Mouse (Mus musculus) olfactory bulb, adult 2 months (tissue): ENCODE measurements at regions not wholly inside any gene's neighbourhood (a gene's known extent, or its start where the extent isn't known, plus 50 kb on each side); places are given as distances from the start of the nearest gene placed in this dataset.

ENCODE experiments used
- H3K27ac ChIP-seq: fragments of 200-500 bp; 2 replicates; pipeline ENCODE4 v1.5.1; 2012; ENCODE audit warnings: low read depth, low read length; ENCODE audit not compliant: insufficient read depth
- H3K4me1 ChIP-seq: fragments of 200-500 bp; 2 replicates; pipeline ENCODE4 v1.6.1; 2012; ENCODE audit warnings: low read length; ENCODE audit not compliant: control insufficient read depth, insufficient read depth
- H3K4me3 ChIP-seq: fragments of 200-500 bp; 2 replicates; pipeline ENCODE4 v1.5.1; 2012; ENCODE audit warnings: mild to moderate bottlenecking, low read depth, low read length, moderate library complexity; ENCODE audit not compliant: insufficient read depth
- CTCF ChIP-seq: fragments of 200-500 bp; IDR thresholded peaks from 2 replicates; pipeline ENCODE4 v1.5.1; 2012; ENCODE audit warnings: low read depth, mild to moderate bottlenecking, low read length, moderate library complexity; ENCODE audit not compliant: insufficient read depth
- POLR2A ChIP-seq: fragments of 200-500 bp; IDR thresholded peaks from 2 replicates; pipeline ENCODE4 v1.6.1; 2012; ENCODE audit warnings: mild to moderate bottlenecking, low read depth, low read length, moderate library complexity; ENCODE audit not compliant: insufficient read depth
- WGBS: fragments of 180-500 bp; shearing (Covaris S2); methylation state at CpG from one replicate; pipeline ENCODE4 v1.1.7; 2018; 5-methylcytosine and 5-hydroxymethylcytosine counted together

GRCm38 (mm10) chr17:72993134-72993533 lies 75.0 kb downstream of the Lbh start:
- Histone ChIP-seq H3K27ac (no peak overlapping the region), H3K4me1 (peaks cover 12% of the 10 kb centered on the region), H3K4me3 (no peak overlapping the region)
- TF ChIP-seq CTCF (no peak), POLR2A (no peak)

GRCm38 (mm10) chr17:72993626-72994025 lies 75.5 kb downstream of the Lbh start:
- TF ChIP-seq CTCF (no peak), POLR2A (no peak)
- Histone ChIP-seq H3K4me3 (no peak overlapping the region), H3K27ac (no peak overlapping the region), H3K4me1 (peaks cover 12% of the 10 kb centered on the region)
- WGBS, result 49% methylated on average over 7 of the region's 7 CpGs

- no peak overlapping the region for H3K4me3 ChIP-seq
- H3K27ac ChIP-seq, result no peak overlapping the region
- WGBS, result 91% methylated on average over 7 of the region's 7 CpGs
- TF ChIP-seq CTCF (no peak), POLR2A (no peak)
- peaks cover 10% of the 10 kb centered on the region for H3K4me1 ChIP-seq
These were observed 78.4 kb downstream of the Lbh start for GRCm38 (mm10) chr17:72996539-72996938.

- Histone ChIP-seq H3K4me3 (no peak overlapping the region), H3K4me1 (peaks cover 10% of the 10 kb centered on the region), H3K27ac (0 out of 2 replicates have a peak overlapping the region, but pooled peaks have one; percentile 25)
- 16% methylated on average over 5 of the region's 5 CpGs for WGBS
- TF ChIP-seq CTCF (no peak), POLR2A (no peak)
These were observed 79.3 kb downstream of the Lbh start for GRCm38 (mm10) chr17:72997301-72997921.

DNA sequence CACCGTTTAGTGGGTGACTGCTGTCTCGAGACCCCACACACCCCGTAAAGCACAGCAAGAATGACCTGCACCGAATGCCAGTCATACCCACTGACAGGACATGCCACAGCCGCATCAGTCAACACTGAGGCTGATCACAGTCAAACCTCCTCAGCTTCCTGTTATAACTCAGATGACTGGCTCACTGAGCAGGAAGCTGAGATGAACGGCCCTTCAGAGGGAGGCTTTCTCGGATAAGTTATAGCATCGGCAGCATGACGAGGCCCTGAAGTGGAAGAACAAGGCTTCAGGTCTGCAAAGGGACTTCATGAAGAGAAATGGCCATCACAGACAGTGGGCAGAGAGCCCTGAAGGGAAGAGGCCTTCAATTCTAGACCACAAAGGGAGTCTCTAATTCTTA lies 87.0 kb downstream of the Lbh start:
- H3K4me3 ChIP-seq, result no peak overlapping the region
- H3K27ac ChIP-seq, result no peak overlapping the region
- no peaks in the 10 kb centered on the region for H3K4me1 ChIP-seq
- no peak for TF ChIP-seq POLR2A
- no peak for TF ChIP-seq CTCF
- 95% methylated on average over 9 of the region's 9 CpGs for WGBS

GRCm38 (mm10) chr17:73008901-73009300 lies 90.8 kb downstream of the Lbh start:
- Histone ChIP-seq H3K4me3 (no peak overlapping the region), H3K27ac (no peak overlapping the region), H3K4me1 (peaks cover 6% of the 10 kb centered on the region)
- 58% methylated on average over 4 of the region's 4 CpGs for WGBS
- TF ChIP-seq CTCF (peak; percentile 42; the same call in 1 of the 2 replicates), POLR2A (no peak)

GRCm38 (mm10) chr17:73009962-73010361 lies 91.9 kb downstream of the Lbh start:
- H3K27ac ChIP-seq, result no peak overlapping the region

DNA sequence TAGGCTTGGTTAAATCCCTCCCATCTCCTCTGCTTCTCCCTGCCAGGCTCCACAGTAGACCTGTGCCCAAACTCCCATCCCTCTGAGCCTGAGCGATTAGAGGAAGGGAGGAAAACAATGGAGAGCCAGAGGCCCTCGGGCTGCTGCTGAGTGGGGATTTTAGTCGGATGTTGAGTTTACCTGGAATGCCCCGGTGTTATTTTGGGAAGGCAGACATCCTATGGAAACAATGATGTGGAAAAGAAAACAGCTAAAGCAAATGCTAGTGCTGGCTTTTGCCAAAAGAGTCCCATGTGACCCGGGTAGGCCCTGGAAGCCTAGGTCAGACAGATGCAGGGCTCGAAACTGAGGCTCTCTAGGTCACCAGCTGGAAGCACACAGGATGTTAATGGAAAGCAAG lies 94.3 kb downstream of the Lbh start:
- TF ChIP-seq POLR2A (no peak), CTCF (no peak)
- Histone ChIP-seq H3K4me1 (peaks cover 6% of the 10 kb centered on the region), H3K27ac (no peak overlapping the region), H3K4me3 (no peak overlapping the region)
- 62% methylated on average over 6 of the region's 6 CpGs for WGBS

More at GRCm38 (mm10) chr17:73009962-73010361, 91.9 kb downstream of the Lbh start:
- Histone ChIP-seq H3K4me1 (peaks cover 6% of the 10 kb centered on the region), H3K4me3 (no peak overlapping the region)
- 62% methylated on average over 4 of the region's 4 CpGs for WGBS
- TF ChIP-seq POLR2A (no peak), CTCF (no peak)

GRCm38 (mm10) chr17:73012954-73013353 lies 94.8 kb upstream of the Lclat1 start:
- WGBS, result 75% methylated on average over 5 of the region's 5 CpGs
- no peak overlapping the region for H3K4me3 ChIP-seq
- TF ChIP-seq POLR2A, result no peak
- TF ChIP-seq CTCF, result no peak
- peaks cover 6% of the 10 kb centered on the region for H3K4me1 ChIP-seq
- no peak overlapping the region for H3K27ac ChIP-seq
